Mouse (Mus musculus) embryo, embryonic 11 days (tissue): Measurements from ENCODE around the gene Kcnk3.
A peak's percentile ranks its signal among the peaks of the same experiment; 100 is the strongest.

Experiments
- DNase-seq: peaks from one replicate; pipeline ENCODE4 v3.0.0-alpha.2; 2015

Kcnk3 gene

DNA sequence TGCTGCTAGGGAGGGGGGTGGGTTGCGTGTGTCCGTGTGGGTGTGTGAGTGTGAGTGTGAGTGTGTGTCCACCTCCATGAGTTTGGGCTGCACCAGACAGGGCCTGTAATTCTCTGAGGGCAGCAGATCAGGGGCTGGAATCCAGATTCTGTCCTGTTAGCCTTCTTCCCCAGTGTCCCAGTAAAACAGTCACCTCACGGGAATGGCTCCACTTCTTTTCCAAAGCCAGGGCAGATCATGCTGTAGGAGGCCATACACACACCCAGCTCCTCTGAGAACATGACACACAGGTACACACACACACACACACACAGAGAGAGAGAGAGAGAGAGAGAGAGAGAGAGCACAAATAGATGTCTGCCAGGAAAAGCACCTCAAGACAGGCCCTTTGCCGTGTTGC, 1.1 kb downstream of the Kcnk3 start:
- DNase-seq = no peak

DNA sequence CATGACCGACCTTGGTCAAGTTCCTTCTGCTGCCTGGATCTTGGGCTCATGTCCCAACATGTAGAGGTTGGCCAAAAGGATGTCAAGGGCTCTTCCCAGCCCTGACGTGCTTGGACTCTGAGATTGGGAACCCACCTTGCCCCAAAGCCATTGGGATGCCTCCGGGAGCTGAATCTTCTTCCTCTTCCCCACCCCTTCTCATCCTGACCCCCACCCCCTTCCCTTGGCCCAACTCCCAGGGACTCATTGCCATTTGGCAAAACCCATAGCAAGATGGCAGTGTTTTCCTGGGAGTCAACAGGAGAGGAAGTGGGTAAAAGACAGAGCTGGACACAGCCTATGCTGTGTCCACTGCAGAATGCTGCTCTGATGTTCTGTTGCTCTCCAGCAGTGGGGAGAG, 1.6 kb downstream of the Kcnk3 start:
- DNase-seq = no peak

DNA sequence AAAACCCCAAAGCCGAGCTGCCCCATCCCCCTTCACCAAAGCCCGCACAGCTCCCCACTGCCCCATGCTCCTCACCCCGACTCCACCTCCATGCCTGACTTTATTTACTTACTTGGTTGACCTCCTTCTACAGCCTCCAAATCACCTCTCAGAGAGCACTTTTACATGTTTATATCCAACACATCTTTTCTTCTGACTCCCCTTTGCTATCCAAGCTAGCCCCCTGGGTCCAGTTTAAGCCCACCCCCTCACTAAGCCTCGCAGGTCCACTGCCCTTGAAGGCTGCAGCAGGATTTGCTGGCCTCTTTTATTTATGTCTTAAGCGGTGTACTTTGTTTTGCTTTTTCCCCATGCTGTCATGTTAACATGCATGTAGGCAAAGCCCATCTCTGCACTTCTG, 2.3 kb downstream of the Kcnk3 start:
- no peak for DNase-seq

DNA sequence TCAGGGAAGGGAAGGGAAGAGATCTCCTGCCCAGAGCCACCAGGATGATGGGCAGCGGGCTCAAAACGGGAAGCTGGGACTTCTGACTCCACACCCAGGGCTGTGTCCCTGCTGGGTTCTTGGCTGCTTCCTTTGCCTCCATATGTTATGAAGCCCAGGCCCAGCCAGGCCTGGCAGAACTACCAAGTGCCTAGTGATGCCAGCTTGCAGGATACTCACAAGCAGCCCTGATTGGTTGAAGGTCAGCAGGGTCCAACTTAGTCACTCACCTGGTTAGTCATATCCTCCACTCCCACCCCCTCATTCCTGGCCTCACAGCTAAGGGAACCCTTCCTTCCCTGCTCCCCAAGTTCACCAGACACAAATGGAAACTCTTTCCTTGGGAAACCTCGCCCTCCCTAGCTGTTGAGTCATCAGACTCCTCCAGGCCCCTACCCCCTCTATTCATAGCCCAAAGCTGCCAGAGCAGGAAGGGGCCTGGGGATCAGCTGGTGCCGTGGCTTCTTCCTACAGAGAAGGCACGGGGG, 3.3 kb downstream of the Kcnk3 start:
- no peak for DNase-seq

DNA sequence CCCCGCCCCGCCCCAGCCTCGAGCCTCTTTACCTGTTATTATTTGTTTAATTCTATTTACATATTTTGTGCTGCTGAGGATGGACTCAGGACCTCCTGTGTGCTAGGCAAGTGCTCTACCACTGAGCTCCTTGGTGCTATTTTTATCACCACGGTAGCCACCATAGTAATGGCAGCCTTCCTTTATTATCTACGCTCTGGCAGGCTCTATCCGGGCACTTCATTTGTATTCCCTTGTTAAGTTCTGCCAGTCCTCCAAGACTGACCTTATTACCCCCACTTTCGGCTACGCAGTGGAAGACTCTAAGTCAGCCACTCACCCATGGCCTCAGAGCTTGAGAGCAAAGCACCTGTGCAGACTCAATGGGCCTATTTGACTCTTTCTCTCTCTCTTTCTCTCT, 3.8 kb downstream of the Kcnk3 start:
- no peak for DNase-seq

DNA sequence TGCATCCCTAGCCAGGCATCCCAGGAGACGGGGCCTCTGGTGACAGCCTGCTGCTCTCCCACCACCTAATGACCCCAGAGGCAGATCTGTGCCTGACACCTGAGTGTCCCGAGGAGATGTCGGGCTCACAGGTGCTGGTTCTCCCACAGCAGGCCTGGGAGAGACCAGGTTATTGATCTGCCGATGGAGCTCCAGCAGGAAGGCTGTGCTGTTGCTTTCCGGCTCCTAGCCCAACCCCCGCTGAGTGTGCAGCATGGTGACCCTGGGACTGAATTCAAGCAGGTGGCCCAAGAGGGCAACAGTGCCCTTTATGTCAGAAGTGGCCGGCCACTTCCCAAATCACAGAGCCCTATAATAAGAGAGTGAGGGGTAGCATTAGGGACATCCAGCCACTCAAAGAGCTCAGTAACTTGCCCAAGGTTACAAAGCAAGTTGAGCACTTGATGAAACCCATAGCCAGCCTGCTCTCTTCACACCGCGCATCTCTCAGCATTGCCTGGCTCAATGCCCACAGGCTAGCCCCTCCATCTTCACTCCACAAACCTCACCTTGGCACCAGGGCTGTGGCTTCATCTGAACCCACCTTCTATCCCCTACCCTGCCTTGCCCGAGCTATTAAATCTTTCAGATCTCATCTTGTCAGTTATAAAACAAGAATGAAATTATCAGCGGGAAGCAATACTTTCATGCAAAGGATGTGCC, 4.5 kb downstream of the Kcnk3 start:
- DNase-seq = no peak

DNA sequence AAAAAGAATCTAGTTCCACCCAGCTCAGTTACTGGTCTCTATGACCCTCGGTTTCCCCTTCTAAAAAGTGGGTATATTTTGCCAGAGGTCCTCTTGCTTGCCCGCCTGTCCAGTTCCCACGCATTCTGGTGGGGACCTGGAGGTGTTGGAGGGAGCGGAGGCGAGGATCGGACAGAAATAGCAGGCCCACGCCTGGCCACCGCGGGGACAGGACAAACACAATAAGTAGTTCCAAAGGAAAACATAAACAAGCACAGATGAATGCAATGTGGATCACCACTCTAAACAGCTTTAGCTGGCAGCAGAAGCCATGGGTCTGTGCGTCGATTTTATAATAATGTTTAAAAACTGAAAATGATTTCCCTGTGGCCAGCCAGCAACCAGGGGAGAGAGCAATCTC, 5.4 kb downstream of the Kcnk3 start:
- DNase-seq = no peak

DNA sequence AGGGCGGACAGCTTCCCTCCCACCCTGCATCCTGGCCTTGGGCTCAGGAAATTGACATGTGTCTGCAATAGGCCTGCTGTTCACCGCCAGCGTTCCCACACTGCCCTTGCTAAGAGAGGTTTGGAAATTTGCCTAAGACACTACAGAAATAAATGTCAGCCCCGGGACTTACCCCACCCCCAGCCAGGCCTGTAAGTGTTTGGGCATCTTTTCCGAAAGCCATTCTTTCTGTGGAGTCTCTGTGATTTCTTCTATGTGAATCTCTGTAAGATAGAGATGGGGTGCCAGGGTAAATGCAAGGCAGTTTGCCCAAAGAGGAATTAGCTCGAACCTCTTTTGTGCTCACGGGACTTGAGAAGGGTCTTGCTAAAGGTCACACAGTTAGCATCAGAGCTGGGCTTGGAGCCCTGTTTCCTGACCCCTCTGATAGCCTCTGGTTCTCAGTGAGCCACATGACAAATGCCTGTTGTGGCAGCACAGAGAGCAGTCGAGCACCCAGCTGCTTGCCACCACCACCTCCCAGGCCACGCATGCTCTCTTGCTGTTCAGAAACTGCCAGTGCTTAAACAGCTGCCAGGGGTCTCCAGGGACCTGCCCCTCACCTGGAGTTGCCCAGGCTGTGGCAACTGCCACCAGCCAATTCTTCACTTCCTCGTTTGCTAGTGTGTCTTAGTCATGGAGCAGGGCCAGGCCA, 6.0 kb downstream of the Kcnk3 start:
- DNase-seq = no peak

DNA sequence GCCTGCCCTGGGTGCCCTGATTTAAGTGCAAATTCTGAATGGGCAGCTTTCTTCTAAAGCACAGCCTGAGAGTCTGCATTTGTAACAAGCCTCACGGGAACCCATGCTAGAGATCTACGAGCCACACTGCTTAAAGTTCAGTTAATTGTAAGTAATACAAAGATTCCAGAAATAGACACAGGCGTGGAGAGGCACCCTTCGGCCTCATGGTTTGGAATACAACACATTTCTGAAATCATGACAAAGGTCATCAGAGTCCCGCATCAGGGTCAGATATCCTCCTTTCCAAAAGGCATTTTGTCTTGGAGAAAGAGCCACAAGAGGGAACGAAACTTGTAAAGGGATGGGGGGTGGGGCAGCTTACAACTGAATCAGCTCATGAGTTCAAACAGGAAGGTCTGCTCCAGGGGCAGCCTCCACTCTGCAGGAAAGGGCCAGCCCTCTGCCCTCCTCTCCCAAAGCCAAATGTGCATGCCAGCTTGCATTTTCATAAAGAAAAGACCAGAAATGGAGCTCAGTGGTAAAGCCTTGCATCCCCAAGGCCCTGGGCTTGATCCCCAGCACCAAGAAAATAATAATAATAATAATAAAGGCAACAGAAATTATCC, 7.1 kb downstream of the Kcnk3 start:
- DNase-seq = peak; percentile 37

DNA sequence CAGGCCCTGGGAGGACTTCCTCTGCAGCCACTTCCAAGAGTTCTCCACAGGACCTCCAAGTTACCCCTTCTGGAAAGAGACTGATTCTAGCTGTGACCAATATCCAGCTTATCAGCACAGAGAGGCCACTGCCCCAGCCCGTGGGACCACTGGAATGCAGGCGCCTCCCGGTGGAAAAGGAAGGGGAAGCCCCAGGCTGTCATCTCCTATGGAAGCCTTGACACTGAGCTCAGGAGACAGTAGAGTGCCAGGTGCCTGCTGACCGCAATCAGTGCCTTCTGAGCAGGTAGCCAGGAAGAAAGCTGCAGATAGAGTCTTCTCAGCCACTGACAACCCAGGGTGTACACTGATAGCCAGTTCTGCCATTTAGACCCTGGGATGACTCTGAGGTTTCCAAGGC, 13.4 kb downstream of the Kcnk3 start:
- no peak for DNase-seq

DNA sequence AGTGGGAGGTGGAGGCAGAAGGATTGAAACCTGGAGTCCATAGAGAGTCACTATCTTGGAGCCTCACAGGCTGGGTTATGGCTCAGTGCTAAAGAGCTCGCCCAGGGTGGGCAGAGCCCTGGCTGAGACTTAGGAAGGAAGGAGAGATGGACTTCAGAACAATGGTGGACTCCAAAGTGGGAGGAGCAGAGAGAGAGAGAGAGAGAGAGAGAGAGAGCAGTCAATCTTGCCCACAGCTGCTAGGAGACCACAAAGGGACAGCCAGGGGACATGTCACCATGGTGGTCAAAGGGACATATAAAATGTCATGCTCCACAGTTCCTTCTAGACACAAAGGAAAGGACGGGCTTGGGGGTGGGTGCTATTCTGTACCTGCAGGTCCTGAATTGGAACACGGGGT, 15.3 kb downstream of the Kcnk3 start:
- DNase-seq = no peak

DNA sequence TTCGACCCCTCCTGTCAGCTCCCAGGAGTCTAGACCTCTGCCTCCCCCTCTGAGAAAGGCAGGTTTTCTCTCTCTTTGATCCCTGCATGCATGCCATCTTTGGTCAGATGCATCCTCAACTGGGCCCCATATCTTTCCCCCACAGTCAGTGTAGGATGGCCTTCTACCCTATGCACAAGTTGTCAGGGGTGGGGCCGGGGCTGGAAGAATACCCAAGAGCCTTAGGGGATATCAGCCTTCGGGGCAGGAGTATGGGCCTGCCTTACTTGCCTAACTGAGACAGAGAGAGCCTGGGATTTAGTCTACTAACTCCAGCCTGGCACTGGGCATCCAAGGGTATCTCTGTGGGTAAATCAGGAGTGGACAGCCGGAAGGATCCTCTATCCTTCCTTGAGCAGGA, 16.0 kb downstream of the Kcnk3 start:
- no peak for DNase-seq

DNA sequence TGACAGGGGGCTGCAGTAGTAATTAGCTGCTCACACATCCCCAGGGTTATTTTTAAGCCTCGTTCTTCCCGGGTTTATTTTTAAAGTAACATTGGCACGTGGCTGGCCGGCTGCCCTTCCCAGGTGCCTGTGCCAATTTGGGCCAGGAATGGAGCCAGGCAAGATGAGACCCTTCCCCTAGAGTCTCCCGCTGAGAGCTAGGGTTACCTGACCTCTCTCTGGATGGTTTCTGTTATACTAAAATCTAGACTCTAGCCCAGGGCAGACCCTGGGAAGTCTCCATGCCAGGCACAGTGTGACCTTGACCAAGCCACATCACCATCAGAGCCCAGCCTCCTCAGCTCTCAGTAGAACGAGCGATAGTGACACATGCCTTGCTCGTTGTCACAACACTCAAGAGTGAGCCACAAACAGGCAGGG, 16.8 kb downstream of the Kcnk3 start:
- no peak for DNase-seq

DNA sequence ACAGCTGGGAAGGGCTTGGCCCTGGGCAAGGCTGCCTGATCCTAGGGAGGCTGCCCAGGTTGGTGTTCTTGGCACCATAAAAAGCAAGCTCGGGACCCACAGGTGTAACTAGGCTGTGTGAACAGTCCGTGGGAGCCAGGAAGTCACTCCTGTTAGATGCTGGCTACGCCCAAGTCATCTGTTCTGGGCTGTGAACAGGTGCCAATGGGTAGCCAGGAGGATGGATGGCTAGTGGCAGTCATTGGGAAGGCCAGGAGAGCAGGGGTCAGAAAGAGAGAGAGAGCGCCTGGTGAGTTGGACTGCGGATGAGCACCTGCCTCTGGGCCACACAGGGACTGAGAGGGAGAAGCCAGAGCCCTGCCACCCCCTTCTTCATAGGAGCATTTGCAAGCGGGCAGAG, 17.7 kb downstream of the Kcnk3 start:
- DNase-seq = no peak

DNA sequence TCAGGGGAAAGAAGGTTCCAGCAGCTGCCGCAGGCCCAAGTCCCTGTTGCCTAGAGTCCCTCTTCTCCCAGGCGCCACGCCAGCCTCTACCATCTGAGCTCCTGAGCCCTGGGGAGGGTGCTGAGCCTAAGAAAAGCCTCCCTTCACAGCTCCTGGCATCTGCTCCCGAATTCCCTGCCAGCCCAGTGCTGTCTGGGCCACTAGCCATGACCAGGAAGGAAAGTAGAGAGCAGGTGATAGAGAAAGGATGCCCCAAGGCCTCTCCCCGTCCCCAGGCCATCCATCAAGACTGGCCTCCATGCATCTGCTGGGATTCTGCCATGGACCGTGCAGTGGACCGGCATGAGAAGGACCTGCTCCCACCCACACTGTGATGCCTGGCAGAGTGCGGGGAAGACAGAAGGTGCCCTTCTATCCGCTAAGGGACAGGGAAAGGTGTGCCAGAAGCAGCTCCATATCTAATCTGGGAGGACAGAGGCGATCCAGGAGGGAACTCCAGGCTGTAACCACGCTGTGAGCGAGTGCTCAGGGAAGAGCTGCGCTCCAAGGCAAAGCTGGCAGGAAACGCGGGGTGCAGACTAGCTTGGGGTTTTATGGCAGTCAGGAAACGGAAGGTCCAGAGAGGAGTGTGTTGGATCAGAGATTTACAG, 18.6 kb downstream of the Kcnk3 start:
- DNase-seq = no peak

DNA sequence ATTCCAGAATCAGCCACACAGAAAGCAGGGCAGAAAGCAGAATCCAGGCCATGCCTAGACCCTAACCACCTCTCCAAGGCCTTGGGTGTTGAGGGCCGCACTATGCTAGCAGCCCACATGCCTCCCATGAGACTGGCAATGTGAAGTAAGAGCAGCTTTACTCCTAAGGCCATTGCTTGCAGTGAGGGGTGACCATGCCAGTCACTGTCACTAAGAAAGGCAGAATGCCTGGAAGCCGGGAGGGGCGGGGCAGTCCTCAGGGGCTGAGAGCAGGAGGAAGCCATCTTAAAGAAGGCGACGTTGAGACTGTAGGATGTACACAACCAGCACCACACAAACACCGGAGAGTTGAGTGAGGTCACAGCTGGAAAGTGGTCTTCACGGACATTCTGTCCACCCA, 21.1 kb downstream of the Kcnk3 start:
- no peak for DNase-seq

DNA sequence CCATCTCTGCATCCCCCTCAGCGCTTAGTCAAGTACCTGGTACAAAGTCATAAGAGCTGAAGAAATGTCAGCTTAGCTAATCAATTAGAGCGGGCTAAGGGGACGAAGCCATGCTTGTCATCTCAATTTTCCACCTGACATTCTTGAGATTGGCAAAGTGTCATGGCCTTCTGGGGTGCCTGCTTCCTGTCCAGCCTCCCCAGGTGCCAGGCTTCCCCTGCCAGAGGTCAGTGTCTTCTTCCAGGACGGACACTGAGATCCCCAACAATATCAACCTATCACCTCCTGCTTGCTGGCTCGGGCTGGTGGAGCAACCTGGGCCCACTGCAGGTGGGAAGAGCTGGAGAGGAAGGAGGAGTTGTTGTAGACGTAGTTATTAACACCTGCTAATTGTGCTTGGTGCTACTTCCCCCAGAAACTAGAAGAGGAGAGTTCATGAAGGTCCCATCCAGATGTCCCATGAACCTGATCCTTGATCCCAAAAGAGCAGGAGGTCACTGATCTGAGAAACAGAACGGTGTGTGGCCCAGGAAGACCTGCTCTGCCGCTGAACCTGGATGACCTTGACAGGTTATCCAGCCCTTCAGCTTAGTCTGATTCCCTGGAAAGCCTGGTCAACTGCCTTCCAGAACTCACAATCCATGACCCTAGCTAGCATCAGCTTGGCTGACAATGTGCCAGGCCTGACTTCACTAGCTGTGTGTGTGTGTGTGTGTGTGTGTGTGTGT, 22.1 kb downstream of the Kcnk3 start:
- DNase-seq = no peak

DNA sequence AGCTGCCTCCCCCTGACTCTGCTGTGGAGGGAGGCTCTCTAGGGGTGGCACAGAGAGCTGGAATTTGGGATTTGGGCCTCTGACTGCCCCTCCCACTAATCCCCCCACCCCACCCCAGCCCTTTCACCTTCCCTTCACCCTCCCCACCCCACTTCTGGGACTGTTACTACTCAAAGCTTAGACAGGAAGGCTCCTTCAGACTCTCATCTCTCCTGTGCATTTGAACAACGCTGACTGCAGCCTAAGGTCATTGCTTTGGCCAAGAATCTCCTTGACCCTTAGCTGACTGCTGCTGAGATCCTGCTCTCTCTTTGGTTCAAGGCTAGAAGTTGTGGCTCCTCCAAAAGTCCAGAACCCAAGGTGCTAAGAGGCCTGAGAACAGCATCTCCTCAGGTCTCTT, 23.1 kb downstream of the Kcnk3 start:
- no peak for DNase-seq

DNA sequence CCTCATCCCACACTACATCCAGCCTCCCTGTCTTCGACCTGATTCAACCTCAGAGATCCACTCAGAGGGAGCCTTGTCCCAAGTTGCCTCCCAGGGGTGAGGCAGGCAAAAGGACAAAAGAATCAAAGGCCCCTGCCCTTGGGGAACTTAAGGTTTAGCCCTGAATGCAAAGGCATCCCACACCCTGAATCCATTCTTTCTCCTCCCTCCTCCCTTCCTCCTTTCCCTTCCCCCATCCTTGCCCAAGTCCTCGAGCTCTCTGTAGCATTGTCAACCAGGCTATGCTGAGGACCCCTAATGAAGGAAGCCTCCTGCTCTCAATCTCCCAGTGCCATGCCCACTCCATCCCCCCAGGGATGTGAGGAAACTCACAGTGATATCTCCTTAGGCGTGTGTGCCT, 23.7 kb downstream of the Kcnk3 start:
- DNase-seq = no peak

DNA sequence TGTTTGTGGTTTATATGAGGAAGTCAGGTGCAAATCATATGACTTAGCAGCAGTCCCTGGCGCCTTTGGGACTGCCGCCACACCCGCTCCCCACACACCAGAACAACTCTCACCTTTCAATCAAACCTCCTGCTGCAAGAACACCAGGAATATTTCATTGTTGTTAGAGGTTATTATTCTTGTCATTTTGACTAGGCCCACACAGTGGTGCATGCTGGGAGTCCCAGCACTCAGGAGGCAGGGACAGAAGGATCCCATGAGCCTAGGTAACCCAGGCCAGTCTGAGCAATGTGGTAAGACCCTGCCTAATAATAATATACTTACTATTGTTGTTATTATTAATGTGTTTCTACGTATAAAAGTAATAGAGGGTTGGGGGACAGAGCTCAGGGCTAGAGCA, 24.6 kb downstream of the Kcnk3 start:
- no peak for DNase-seq

DNA sequence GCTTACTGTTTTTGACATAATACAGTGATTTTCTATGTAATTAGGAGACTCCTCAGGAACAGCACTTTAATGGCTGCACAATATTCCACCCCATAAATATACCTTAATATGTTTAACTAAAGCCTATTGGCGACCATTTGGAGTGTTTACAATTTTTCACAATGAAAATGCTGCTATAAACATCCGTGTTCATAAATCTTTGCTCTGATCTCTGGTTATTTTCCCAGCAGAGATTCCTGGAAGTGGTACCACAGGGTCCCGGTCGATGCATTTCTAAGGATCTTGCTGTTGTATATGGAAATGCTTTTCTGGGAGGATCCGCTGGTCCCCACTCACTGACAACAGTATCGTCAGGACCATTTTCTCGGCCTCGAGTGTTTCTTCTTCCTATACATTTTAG, 25.3 kb downstream of the Kcnk3 start:
- no peak for DNase-seq

DNA sequence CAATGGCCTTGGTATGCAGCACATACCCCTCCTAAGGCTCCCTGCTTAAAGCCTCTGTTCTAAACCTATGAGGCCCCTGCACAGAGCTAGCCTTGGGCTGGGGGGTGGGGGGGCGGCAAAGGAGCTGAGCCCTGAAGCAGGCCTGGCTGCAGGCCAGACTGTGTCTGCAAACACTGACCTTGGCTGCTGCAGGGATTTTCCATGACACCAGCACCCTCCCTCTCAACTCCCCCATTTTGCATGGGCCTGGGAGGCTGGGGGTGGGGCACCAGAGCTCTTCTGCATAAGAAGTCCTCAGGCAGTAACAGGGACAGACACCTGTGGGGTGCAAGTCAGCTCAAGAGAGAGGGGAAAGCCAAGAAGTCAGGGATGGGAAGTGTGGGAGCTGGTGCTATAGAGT, 26.3 kb downstream of the Kcnk3 start:
- DNase-seq = no peak

DNA sequence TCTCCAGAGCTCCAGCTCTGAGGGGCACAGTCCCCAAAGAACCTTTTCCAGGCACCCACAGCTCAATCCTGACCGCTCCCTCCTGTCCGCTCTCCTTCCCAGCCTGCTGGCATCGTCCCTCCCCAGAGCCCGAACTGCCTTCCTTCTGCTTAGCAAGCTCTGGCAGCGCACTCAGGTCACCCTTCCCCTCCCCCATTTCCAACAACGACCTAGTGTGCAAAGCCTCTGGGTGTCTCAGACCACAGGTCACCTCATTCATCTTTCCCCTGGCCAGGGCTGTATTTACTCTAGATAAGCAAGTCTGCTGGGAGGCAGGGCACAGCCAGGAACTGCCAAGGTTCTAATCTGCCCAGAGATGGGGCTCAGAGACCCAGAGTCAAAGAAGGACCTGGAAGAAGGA, 27.4 kb downstream of the Kcnk3 start:
- no peak for DNase-seq
